Mouse (Mus musculus) liver, embryonic 14.5 days (tissue): ENCODE data around the gene Pikfyve. TPM values are rescaled to one million over a fixed set of nuclear protein-coding genes. Genes with fewer than 3 reads are reported as not detected.

Experiments
- ATAC-seq: fragments of 200-750 bp; cut with Nextera tagmentation; 2 replicates; pipeline ENCODE4 v1.8.0; 2017; ENCODE audit warnings: moderate number of reproducible peaks, mild to moderate bottlenecking, moderate library complexity; ENCODE audit not compliant: insufficient read depth
- DNase-seq, 3 experiments: peaks; one replicate each; pipeline ENCODE4 v3.0.0-alpha.2; 2012 to 2013; ENCODE audit warnings: low read depth in 3 of 3, low spot score in 3 of 3
- H3K27ac ChIP-seq: fragments of 300-500 bp; sonication (generic); 2 replicates; pipeline ENCODE4 v1.5.1; 2014; ENCODE audit warnings: moderate library complexity, mild to moderate bottlenecking, control low read depth, inconsistent platforms
- H3K27me3 ChIP-seq: fragments of 300-500 bp; sonication (generic); 2 replicates; pipeline ENCODE4 v1.6.1; 2014; ENCODE audit warnings: mild to moderate bottlenecking, low read length, moderate library complexity; ENCODE audit not compliant: control insufficient read depth, insufficient read depth
- H3K36me3 ChIP-seq: fragments of 300-500 bp; sonication (generic); replicated peaks from 2 replicates; pipeline ENCODE4 v1.6.1; 2014; ENCODE audit warnings: low read depth; ENCODE audit not compliant: control insufficient read depth, insufficient read depth
- H3K4me1 ChIP-seq, 2 experiments: fragments of 200-500 bp in 1 of 2; fragments of 300-500 bp in 1 of 2; sonication (generic) in 1 of 2; replicated peaks; 2 replicates each; pipeline ENCODE4 v1.6.1; 2012 to 2014; ENCODE audit warnings: antibody characterized with exemption in 1 of 2, inconsistent platforms in 1 of 2, low read length in 1 of 2; ENCODE audit not compliant: control insufficient read depth in 2 of 2, insufficient read depth in 2 of 2
- H3K4me2 ChIP-seq: fragments of 300-500 bp; sonication (generic); 2 replicates; pipeline ENCODE4 v1.6.1; 2014; ENCODE audit warnings: low read depth, mild to moderate bottlenecking, control low read depth, moderate library complexity
- H3K4me3 ChIP-seq, 2 experiments: fragments of 200-500 bp in 1 of 2; fragments of 300-500 bp in 1 of 2; sonication (generic) in 1 of 2; 2 replicates each; pipeline ENCODE4 v1.5.1; 2012 to 2014; ENCODE audit warnings: low read depth in 2 of 2, low read length in 2 of 2, mild to moderate bottlenecking in 2 of 2, control low read depth in 1 of 2, inconsistent platforms in 1 of 2, moderate library complexity in 1 of 2; ENCODE audit not compliant: insufficient read depth in 1 of 2
- H3K9ac ChIP-seq: fragments of 300-500 bp; sonication (generic); replicated peaks from 2 replicates; pipeline ENCODE4 v1.6.1; 2014; ENCODE audit warnings: mild to moderate bottlenecking, control low read depth, moderate library complexity
- H3K9me3 ChIP-seq: fragments of 300-500 bp; sonication (generic); 2 replicates; pipeline ENCODE4 v1.6.1; 2016; ENCODE audit warnings: low read length, mixed read lengths; ENCODE audit not compliant: control insufficient read depth
- CTCF ChIP-seq: IDR thresholded peaks from 2 replicates; pipeline ENCODE4 v1.5.1; 2016; ENCODE audit warnings: antibody characterized with exemption, low read depth, control low read depth
- EP300 ChIP-seq: IDR thresholded peaks from 2 replicates; pipeline ENCODE4 v1.6.1; 2016; ENCODE audit warnings: antibody characterized with exemption, low read depth
- WGBS: fragments of 180-500 bp; shearing (Covaris S2); extraction: QIAGEN DNeasy Blood & Tissue Kit; methylation state at CpG from one replicate; pipeline ENCODE4 v1.1.7; 2014; ENCODE audit not compliant: insufficient replicate concordance; 5-methylcytosine and 5-hydroxymethylcytosine counted together
- polyA plus RNA-seq, 2 experiments: library from polyadenylated mRNA; depleted of rRNA in 1 of 2; stranded (reverse) in 1 of 2; unstranded in 1 of 2; fragments of >200 nt; fragmentation: Nextera tagmentation in 1 of 2; extraction: Ambion mirVana in 1 of 2; gene quantifications; 2 replicates each; pipeline versions ENCODE4 v1.2.1 to v1.2.3; 2012 to 2014

Gene Pikfyve
- polyA plus RNA-seq, 2 experiments: 2.6 to 5.1 TPM

- Histone ChIP-seq H3K4me3 (no peak overlapping the region), H3K9me3 (no peaks in the 10 kb centered on the region), H3K4me1 (no peaks in the 10 kb centered on the region), H3K4me2 (no peak overlapping the region), H3K9ac (no peak overlapping the region), H3K27ac (no peak overlapping the region), H3K27me3 (no peaks in the 10 kb centered on the region), H3K36me3 (no peaks in the 10 kb centered on the region)
- ATAC-seq (no peak), DNase-seq (peak in 2 of 3 experiments; percentile 13 to 17)
- WGBS: 10% methylated on average over 6 of the region's 6 CpGs
- TF ChIP-seq CTCF: peak; percentile 62
- no peak for TF ChIP-seq EP300
These were observed 96.3 kb downstream of the Pikfyve start for GRCm38 (mm10) chr1:65282766-65283165.

GRCm38 (mm10) chr1:65308476-65308875 lies 122.0 kb downstream of the Pikfyve start:
- Histone ChIP-seq H3K27me3 (peaks cover 3% of the 10 kb centered on the region; the same call in 1 of the 2 replicates), H3K9ac (no peak overlapping the region), H3K9me3 (no peaks in the 10 kb centered on the region), H3K4me3 (no peak overlapping the region), H3K36me3 (no peaks in the 10 kb centered on the region), H3K4me2 (no peak overlapping the region), H3K4me1 (no peaks in the 10 kb centered on the region), H3K27ac (no peak overlapping the region)
- ATAC-seq: no peak
- TF ChIP-seq CTCF (no peak), EP300 (no peak)
- no peak for DNase-seq
- 53% methylated on average over 3 of the region's 3 CpGs for WGBS

GRCm38 (mm10) chr1:65311214-65311933 lies 124.9 kb downstream of the Pikfyve start:
- TF ChIP-seq EP300 (no peak), CTCF (no peak)
- no peak overlapping the region for H3K9ac ChIP-seq
- H3K4me2 ChIP-seq: no peak overlapping the region
- no peak overlapping the region for H3K27ac ChIP-seq
- H3K4me1 ChIP-seq: no peaks in the 10 kb centered on the region
- H3K27me3 ChIP-seq: peaks cover 3% of the 10 kb centered on the region; the same call in 1 of the 2 replicates
- ATAC-seq: no peak
- DNase-seq: no peak
- WGBS: 3% methylated on average over 29 of the region's 29 CpGs
- H3K4me3 ChIP-seq: no peak overlapping the region
- no peaks in the 10 kb centered on the region for H3K9me3 ChIP-seq
- no peaks in the 10 kb centered on the region for H3K36me3 ChIP-seq

- peaks cover 3% of the 10 kb centered on the region; the same call in 1 of the 2 replicates for H3K27me3 ChIP-seq
- 8% methylated on average over 7 of the region's 7 CpGs for WGBS
- H3K9me3 ChIP-seq: no peaks in the 10 kb centered on the region
- H3K4me3 ChIP-seq: no peak overlapping the region
- ATAC-seq (no peak), DNase-seq (peak in 2 of 3 experiments; percentile 4 to 6)
- no peak for TF ChIP-seq EP300
- no peak for TF ChIP-seq CTCF
- H3K4me2 ChIP-seq: no peak overlapping the region
- no peaks in the 10 kb centered on the region for H3K36me3 ChIP-seq
- no peaks in the 10 kb centered on the region for H3K4me1 ChIP-seq
- no peak overlapping the region for H3K27ac ChIP-seq
- no peak overlapping the region for H3K9ac ChIP-seq
These were observed 125.6 kb downstream of the Pikfyve start for GRCm38 (mm10) chr1:65312118-65312517.

- no peak overlapping the region for H3K9ac ChIP-seq
- no peak overlapping the region for H3K27ac ChIP-seq
- DNase-seq (peak in 1 of 3 experiments; percentile 7), ATAC-seq (no peak)
- H3K9me3 ChIP-seq: no peaks in the 10 kb centered on the region
- peaks cover 3% of the 10 kb centered on the region; the same call in 1 of the 2 replicates for H3K27me3 ChIP-seq
- no peaks in the 10 kb centered on the region for H3K36me3 ChIP-seq
- TF ChIP-seq CTCF: 0 out of 2 replicates have a peak, but pooled peaks have one; percentile 29
- no peak for TF ChIP-seq EP300
- 40% methylated on average over 2 of the region's 2 CpGs for WGBS
- no peaks in the 10 kb centered on the region for H3K4me1 ChIP-seq
- H3K4me2 ChIP-seq: no peak overlapping the region
- no peak overlapping the region for H3K4me3 ChIP-seq
These were observed 126.4 kb downstream of the Pikfyve start for GRCm38 (mm10) chr1:65312896-65313295.
